Mouse (Mus musculus): ENCODE data around the gene Sucnr1.

Sucnr1 gene

DNA sequence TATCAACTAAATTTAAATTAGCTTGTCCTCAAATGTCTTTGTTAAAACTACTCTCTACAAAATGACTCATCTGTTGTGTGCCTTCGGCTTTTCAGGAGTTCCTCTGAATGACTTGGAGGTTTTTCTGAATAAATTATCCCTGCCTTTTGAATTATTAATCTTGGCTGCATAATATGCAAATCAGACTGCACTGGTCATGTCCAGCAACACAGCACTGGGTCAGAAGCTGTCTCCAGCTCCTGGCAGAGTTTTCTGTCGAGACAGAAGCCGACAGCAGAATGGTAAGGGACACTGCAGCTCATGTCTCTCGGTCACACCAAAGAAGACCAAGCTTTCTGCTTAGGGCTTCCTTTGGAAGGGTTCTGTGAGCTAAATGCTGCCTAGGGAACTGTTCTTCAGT lies at the start of gene Sucnr1:
Gene Sucnr1, plus strand, starts transcription at position 222 of the 400 bp plus-strand sequence.
- CTCF ChIA-PET: interaction anchor here (0.8 kb wide), 1 partner anchor 1129 kb away, joined by 3 read pairs; no protein-coding TSS in a partner anchor

DNA sequence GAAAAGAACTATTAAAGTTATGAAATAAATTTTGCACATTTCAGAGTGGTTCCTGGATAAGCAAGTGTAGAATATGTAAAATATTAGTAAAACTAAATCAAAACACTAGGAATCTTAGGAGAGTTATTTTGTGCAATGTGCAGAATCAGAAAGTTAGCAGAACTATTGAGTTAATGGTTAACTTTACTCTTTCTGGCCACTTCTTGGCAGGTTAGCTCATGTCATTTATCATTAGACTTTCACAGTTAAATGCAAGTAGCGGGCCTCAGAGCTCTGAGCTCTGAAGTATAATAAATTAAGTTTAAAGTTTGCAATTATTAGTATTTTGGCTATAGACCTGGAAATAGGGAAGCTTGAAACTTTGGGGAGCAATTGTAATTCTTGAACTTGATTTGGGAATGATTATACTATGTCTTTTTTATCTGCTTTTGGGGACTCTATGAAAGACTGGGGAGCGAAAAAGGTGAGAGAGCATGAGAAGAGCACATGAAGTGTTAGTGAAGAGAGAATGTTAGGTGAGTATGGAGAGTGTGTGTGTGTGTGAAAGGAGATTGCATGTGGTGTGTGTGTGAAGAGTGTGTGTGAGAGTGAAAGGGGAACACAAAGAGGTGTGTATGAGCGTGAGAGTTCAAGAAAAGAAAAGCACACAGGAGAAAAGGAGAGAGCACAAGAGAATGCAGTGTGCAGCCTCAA lies 35.3 kb upstream of the Sucnr1 start:
- CTCF ChIA-PET: no interaction called here

DNA sequence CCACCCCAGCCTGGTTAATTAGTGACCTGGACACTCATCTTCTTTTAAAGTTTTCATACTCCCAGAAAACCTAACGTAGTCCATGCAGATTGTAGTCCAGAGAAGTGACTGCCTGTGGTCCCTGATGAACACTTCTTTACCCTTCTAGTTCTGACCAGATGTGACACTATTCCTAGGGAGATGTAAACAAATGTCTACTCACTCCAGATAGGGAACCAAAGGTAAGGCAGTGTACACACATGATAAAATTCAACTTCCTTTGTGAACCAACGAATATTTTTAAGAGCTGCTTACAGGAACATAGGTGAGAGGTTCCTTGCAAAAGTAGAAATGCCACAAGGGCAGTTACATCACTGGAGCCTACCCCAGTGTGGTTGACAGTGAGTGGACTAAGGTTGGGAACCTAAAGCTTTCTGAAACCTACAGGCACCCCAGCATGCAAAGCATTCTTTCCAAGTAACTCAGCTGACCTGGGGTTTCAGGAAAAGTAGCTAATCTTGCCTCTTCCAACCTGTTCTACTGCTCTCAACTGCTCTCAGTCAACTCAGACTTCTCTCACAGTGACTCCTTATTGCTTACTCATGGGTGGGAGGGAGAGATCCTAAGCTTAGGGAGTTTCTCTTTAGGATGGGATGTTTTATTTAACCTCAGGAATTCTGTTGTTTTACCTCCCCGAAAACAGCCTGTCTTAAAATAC lies 28.3 kb upstream of the Sucnr1 start:
- CTCF ChIA-PET: no interaction called here

DNA sequence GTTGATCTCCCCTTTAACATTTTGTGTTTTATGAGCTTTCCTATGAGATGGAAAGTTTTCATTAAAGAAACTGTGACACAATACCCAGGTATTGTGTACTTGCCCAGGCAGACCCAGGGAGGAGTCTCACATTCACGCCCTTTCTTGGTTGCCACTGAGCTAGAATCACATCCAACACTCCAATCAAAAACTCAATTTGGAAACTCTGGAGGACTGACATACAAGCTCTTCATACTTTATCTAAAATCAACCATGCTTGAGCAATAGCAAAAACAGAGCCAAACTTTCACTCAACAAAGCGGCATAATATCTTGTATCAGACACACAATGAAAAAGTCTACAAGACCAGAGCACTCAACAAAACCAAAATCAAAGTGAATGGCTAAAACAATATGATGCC lies 27.7 kb upstream of the Sucnr1 start:
- CTCF ChIA-PET: no interaction called here

DNA sequence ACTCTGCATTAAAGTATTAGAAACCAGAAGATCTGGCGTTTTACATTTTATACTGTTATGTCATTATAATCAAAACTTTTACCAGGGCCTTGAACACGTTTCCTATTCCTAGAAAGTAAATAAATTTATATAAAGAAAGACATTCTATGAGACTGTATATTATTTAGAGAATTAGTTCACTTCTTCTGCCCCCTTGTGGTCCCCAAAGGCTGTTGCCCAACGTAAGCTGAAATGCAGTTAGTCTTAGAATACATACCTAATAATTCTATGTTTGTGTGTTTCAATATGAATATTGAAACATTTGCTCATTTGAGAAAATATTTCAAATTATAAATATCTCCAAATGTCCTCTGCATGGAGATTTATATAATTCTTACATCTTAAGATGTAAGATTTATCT lies 25.2 kb upstream of the Sucnr1 start:
- CTCF ChIA-PET: no interaction called here

DNA sequence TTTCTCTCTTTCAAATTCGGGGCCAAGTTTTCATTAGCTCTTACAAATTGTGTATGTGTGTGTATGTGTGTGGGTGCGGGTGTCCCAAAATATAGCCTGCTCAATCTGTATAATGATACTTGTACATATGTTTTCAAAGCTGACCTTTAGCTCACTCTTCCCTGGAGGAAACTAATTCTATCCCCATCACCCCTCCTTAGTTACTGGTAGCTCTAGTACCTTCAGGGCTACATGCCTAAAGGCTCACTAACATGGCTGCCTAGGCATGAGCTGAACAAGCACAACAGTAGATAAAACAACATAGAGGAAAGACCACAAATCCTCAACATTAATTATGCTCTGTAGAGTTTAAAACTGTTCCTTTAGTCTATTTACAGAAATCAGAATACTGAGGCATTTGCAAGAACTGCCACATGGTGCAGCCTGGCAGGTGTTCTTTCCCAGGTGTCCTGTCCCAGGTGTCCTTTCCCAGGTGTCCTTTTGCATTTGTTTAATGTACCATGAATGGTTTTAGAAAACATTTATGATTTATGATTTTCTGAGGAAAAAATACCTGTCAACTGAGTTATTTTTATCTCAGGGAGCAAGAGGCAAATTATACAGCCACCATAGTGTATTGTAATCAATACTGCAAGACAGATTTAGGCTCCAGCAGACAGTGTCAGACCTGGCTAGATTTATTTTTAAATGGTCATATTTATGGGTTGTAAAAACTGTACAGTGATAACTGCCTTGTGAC lies 24.4 kb upstream of the Sucnr1 start:
- CTCF ChIA-PET: no interaction called here

DNA sequence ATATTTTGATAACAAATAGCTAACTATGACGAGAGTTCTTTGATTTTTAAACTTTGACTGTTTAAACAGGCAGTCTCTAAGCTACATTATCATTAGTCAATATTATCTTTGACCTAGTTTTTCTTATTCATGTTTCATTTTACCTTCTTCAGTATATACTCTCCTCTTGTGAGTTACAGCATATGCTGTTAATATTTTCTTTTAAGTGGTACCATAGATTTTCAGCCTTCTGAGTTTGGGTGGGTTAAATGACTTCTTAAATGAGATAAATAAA lies 23.9 kb upstream of the Sucnr1 start:
- CTCF ChIA-PET: no interaction called here

DNA sequence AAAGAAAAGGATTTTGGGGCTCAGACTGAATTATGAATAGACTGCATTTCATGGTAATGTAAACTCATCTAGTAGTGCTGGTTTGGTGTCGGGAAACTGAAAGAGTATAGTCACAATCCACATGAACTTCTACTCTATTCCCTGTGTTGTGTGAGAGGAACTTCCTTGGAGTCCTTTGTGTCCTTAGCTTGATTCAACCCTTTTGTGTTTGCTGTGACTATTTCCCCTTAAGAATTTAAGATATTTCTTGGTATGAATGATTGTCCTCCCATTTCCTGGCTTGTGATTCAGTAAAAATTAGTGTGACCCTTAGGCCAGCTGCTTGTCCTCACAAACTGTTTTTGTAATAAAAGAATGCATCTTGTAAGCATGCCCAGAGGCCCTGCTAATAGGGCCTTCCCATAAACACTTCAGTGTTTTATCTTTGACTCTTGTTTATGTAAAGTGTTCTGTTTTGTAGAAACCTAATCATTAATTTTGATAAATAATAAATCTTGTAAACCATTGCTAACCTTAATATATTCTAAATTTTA lies 2.7 kb upstream of the Sucnr1 start:
- CTCF ChIA-PET: no interaction called here

DNA sequence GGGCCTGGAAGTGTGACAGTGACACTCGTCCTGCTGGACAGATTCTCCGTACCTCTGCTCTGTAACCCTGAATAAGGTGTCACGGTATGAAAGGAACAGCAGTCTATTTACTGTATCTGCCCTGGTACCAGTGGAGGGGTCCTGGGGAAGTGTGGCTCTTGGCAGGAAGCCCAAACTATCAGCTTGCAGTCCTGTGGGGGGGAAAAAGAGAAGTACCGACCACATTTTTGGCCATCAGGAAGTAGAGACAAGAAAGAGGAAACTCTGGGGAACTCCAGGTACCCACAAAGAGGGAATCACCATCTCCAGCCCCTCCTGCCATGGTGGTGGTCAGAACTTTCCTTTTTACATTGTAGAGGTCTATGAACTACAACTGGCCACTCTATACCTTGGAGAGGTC lies 1.1 kb upstream of the Sucnr1 start:
- CTCF ChIA-PET: no interaction called here

DNA sequence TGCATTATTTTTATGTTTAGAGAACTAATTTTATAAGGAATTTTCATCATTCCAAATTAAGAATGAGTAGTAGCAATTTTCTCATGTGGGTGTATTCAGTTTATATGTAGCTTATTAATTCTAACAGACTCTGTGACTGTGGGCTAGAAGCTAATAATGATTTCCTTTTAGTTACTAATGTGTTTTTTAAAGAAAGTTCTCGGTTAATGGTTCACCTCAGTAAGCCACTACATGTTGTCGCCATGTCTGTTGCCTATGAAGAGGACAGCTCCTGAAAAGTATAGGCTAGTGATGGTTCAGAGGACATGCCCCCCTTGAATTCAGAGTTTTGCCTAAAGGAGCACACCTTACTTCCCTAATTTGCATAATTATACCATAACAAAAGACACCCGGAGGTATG lies 1.1 kb downstream of the Sucnr1 start:
- CTCF ChIA-PET: interaction anchor here (0.5 kb wide), 1 partner anchor 846 kb away, joined by 6 read pairs; no protein-coding TSS in a partner anchor

DNA sequence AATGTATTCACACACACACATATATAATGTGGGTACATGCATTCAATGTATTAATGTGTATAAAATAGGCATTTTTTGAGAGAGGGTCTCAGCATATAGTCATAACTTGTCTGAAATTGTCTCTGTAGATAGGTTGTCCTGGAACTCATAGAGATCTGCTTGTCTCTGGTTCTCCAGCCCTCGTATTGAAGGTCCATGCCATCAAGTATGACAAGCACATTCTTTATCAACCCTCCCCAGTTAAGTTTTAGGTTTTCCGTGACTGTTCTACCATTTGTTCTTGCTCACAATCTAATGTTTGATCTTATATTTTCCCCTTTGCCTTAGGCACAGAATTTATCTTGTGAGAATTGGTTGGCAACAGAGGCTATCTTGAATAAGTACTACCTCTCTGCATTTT lies 4.1 kb downstream of the Sucnr1 start:
- CTCF ChIA-PET: interaction anchor here (0.6 kb wide), 1 partner anchor 13 kb away, joined by 9 read pairs; no protein-coding TSS in a partner anchor

DNA sequence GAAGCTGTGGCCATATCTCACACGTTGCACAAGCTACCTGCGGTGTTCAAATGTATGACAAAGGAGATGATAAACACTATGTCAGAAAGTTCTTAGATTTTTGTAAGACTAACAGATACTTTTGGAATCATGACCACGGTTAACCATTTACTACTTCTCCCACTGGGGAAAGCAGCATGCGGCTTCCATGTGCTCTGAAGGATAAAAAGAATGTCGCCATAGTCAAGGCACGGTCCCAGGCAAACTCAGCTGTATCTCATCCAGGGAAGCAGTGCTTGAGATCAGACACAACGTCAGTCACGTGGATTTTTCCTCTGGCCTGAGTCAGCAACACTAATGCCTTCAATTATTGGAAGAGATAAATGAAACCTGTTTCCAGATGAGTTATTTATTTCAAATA lies 9.7 kb downstream of the Sucnr1 start:
- CTCF ChIA-PET: no interaction called here

DNA sequence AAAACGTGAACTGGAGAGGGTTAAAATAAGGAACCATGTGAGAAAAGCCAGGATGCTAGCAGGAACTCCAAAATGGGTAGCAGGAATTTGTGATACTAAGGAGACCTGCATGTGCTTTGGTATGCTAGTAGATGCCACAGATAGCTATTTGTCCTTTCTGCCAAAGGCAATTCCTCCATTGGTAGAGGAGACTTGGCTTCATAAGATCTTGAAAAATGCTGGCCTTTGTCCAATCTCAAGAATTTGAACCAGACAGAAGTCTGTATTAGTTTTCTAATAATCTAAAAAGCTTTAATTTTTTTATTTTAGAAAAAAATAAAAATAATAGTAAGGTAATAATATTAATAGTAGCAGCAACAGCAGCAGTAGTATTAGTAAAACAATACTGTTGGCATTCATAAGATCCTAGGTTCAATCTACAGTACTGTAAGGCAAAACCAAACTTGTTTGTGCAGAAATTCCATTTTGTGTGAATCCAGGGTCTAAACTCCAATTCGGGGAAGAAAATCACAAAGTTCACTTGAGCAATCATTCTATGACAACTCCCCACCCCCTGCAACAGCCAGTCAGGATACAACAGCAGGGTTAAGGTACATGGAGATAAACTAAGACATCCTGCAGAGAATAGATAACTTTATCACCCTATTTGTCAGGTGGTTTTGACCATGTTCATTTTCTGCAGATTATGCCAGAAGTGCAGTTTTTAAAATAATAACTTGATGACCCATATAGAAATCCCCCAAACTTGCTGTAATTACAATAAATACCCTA lies 12.9 kb downstream of the Sucnr1 start:
- CTCF ChIA-PET: no interaction called here

DNA sequence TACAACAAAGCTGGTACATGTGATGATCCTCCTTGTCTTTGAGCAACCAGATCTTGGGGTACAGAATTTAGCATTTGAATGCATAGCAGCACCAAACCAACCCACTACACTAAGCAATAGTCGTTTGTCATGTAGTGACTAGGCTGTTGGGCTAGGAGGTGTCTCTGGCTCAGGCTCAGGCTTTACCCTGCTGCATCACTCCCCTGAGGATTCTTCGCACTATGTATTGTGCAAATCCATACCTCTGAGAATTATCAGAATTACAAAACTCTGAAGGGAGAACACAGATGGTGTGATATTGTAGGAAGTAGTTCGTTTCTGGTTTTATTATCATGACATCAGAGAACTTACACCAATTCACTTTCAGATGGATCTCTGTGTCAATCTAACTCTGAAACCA lies 15.3 kb downstream of the Sucnr1 start:
- CTCF ChIA-PET: no interaction called here

DNA sequence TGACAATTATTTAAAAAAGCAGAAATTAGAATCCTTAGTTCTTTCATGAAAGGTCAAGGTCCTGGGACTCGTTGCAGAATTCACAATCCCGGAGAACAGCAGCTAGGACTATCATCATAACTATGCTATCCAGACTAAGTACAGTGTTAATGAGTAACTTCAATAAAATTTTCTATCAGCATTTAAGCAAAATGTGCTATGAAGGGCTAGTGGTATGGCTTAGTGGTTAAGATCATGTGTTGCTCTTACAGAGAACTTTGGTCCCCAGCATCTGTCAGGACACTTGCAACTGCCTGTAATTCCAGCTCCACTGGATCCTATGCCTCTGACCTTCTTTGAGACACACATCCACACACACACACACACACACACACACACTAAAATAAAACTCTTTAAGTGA lies 15.8 kb downstream of the Sucnr1 start:
- CTCF ChIA-PET: interaction anchor here (0.6 kb wide), 1 partner anchor 9 kb away, joined by 3 read pairs; no protein-coding TSS in a partner anchor

DNA sequence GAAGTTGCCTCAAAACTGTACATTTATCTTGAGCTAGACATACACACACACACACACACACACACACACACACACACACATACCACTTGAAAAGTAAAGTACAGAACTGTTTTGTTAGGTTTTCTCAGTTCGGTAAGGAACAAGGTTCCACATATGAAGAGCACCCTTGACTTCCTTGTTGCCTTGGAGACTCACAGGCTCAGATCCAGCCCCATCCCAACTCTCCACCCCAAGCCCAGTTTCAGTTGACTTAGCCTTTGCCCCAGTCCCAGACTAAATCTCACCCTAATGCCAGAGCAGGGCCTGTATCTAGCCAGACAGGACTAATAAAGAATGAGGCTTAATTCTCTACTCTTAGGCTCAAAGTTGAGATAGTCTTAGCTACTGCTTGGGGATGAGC lies 16.9 kb downstream of the Sucnr1 start:
- CTCF ChIA-PET: interaction anchor here (0.5 to 0.8 kb wide), 2 partner anchors 13 to 923 kb away, joined by 5 to 9 read pairs; no protein-coding TSS in a partner anchor

DNA sequence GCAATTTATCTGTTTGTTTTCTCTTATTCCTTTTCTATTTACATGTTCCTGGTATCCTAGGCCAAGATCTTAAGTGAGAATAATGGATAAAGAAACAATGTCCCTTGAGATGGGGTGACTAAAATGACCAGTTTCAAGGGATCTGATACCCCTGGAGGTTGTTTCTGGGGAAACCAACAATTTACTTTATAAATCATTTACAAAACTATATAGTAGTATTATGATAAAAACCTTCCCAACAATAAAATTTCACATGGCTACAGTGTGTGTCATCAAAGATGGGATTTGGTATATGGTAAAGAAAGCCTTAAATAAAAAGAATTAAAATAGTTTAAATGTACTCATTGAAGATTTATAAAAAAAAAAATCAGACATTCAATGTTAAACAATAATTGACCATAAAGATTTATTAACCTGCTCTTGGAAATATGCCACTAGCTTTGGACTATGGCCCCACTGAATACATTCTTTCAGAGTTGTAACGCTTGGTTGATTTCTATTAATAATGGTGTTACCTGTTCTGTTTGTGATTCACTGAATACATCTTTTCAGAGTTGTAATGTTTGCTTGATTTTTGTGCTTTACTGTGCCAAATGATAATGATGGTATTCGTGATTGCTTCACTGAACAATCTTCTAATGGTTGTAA lies 22.9 kb downstream of the Sucnr1 start:
- CTCF ChIA-PET: no interaction called here

DNA sequence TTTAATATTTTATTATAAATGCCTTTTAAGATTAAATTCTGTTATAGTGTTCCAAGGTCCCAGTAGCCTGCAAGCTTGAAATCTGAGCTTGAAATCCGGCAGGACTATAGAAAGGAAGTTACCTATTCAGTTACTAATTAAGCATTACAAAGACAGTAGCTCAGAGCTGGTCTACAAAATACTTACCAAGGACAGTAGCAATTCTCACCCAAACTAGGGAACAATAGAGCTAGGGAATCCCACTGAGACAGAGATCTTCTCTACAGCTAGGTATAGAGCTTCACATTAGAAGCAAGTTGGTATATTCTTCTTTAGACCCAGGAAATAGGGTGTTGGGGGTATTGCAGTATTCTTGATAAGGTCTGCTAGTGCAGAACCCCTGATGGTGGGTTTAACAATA lies 24.8 kb downstream of the Sucnr1 start:
- CTCF ChIA-PET: interaction anchor here (0.6 kb wide), 1 partner anchor 9 kb away, joined by 3 read pairs; no protein-coding TSS in a partner anchor

DNA sequence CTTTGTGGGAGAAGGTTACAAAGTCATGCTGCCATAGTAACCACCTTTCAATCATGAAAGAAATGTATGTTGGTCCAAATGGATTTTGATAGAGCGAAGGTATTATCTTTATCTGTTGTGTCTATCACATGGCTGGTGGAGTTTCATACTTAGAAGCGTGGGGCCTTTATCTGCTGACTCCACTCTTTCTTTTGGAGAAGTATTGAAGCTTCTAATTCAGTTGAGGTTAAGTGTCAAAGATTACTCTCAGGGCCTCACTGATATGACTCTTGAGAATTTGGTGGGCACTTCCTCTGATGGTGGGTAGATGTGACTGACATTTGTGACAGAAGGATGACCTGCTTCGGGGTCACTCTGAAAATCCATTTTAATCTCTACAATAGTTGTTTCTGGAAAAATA lies 26.1 kb downstream of the Sucnr1 start:
- CTCF ChIA-PET: interaction anchor here (0.6 kb wide), 1 partner anchor 167 kb away, joined by 4 read pairs; no protein-coding TSS in a partner anchor

DNA sequence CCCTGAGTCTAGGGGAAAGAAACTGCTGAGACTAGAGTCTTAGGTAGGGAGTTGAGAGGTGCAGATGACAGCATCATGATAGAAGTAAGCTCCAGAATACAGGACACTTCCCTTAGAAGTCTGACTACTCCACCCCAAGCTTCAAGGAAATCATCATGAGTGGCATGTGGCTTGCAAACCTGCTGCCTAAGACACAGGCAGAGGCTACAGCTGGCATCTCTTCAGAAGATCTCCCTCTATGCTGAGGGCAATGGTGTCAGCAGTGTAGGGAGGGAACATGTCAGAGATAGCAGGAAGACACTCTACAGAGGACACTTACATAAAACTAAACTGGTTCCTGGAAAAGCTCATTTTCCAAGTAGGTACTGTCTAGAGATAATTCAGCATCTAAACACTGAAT lies 27.1 kb downstream of the Sucnr1 start:
- CTCF ChIA-PET: no interaction called here

DNA sequence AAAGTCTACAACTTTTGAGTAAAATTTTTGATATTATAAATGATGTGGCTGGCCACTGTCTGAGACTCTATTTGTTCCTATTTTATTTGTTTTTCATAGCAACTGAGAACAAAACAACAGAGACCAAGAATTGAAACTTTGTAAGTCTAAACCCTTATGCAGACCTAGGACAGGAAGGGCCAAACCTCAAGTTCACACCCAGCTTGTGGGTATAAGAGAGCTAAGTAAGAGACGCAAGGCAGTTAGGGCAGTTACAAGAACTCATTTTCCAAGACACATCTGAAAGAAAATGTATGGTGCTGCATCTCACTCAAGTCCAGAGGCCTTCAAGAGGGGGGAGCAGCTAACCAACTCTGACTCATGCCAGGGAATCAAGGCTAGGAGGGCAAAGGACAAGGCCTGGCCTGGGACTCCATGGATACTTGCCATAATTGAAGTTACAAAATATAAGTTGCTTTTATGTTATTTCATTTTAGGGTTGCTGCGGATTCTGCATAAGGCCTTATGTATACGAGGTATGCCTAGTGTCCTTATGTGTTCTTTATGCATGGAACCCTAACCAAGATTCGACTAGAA lies 29.6 kb downstream of the Sucnr1 start:
- CTCF ChIA-PET: no interaction called here

All from spleen, embryonic (tissue).